Mouse (Mus musculus) common myeloid progenitor, adult 5-6 weeks (primary cell): ENCODE measurements around the gene Fbxo28. TPM values are rescaled to one million over a fixed set of nuclear protein-coding genes. Genes with fewer than 3 reads are reported as not detected.

ENCODE experiments used
- total RNA-seq: library from RNA; stranded (forward); fragments of 200-1000, 187-1606 nt; gene quantifications from 2 replicates; pipeline ENCODE4 v1.2.3, GENCODE M21; 2017

The Fbxo28 gene
- total RNA-seq, 1 experiment from 2014 or later, result 16.3 TPM

Other genes with a start within 250 kb of the Fbxo28 start
- 103 and 131 TPM in 2 replicates for gene Srp9, start 216.9 kb downstream of the Fbxo28 start, total RNA-seq
- not detected in 2 replicates for gene Vmn1r1, start 177.1 kb downstream of the Fbxo28 start, total RNA-seq
- gene Degs1, start 58.8 kb downstream of the Fbxo28 start, total RNA-seq, result 20.6 and 27.1 TPM in 2 replicates
- 8.6 and 9.6 TPM in 2 replicates for gene Trp53bp2, start 67.5 kb upstream of the Fbxo28 start, total RNA-seq
- 22.4 TPM in 2 replicates for gene Capn2, start 176.0 kb upstream of the Fbxo28 start, total RNA-seq
- gene Capn8, start 223.4 kb upstream of the Fbxo28 start, total RNA-seq, result 0.37 TPM in 1 of 2 replicates, not detected in the other